Mouse (Mus musculus) cerebellum, postnatal 36 days (tissue): Measurements from ENCODE around the gene Arhgef10l.

Experiments used
- DNase-seq, 2 experiments: peaks; one replicate each; pipeline ENCODE4 v3.0.0; 2021 to 2022; ENCODE audit warnings: mixed read lengths in 2 of 2

Gene Arhgef10l

DNA sequence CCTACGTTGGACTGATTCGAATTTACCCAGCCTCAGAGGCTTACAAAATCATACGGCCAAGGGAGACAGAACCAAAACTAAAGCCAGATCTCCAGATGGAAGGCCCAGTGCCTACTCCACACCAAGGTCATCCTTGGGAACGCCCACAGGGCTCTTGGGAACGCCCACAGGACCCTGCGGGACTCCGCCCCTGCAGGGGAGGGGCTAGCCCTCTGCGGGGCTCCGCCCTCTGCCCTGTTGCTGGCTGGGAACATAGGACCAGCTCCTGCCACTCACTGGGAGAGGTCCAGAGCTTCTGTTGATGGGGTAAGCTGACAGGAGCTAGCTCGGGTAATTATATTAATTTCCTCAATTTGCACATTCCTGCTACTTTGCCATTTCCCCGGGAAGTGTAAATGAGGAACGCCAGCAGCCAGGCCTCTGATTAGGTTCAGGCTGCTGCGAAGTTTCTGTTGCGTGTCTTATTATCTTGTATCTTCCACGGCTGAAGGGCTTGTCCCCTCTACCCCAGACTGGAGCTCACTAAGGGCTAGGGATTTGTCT, 158.6 kb downstream of the Arhgef10l start:
- DNase-seq: no peak

DNA sequence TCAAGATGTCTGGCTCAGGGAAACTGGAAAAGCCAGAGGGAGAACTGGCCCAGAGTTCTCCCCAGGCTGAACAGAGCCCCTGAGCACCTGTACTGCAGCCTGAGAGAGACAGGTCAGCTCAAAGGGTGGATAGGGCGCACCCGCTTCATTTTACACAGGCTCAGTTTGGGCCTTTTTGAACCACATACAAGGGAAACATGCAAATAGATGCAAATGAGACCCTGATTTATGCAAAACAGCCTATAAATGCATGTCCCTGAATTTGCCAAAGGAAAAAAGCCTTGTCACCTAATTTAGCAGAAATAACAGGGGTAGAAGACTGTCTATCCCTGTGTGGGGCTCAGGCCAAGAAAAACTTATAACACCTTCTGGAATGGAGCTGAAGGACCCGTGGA, 160.2 kb downstream of the Arhgef10l start:
- no peak for DNase-seq

DNA sequence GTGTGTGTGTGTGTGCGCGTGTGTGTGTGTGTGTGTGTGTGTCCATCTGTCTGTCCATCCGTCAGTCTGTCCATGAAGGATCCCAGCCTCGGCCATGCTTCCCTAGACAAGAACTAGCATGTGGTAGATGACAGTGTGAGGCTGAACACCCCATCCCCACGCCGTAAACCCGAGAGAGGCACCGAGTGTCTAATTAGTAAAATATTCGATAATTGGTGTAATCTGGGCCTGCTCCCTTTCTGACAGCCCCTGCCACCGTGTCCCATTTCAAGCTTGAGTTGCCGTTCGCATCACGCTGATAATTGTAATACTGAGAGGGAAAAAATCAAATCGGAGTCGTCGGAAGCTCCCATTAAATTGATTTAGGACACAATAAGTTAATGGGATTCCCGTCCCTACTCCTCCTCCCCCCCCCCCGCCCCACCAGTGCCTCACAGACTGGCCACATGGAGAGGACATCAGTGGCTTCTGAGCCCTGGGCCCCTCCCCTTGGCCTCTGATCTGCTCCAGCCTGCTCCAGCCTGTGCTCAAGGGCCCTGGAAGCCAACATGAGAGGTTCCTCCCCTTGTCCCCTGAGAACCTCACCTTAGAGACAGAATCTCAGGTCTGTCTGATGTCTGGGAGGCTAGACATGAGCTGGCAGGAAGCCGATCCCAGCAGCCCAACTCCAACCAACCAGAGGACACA, 160.7 kb downstream of the Arhgef10l start:
- no peak for DNase-seq

DNA sequence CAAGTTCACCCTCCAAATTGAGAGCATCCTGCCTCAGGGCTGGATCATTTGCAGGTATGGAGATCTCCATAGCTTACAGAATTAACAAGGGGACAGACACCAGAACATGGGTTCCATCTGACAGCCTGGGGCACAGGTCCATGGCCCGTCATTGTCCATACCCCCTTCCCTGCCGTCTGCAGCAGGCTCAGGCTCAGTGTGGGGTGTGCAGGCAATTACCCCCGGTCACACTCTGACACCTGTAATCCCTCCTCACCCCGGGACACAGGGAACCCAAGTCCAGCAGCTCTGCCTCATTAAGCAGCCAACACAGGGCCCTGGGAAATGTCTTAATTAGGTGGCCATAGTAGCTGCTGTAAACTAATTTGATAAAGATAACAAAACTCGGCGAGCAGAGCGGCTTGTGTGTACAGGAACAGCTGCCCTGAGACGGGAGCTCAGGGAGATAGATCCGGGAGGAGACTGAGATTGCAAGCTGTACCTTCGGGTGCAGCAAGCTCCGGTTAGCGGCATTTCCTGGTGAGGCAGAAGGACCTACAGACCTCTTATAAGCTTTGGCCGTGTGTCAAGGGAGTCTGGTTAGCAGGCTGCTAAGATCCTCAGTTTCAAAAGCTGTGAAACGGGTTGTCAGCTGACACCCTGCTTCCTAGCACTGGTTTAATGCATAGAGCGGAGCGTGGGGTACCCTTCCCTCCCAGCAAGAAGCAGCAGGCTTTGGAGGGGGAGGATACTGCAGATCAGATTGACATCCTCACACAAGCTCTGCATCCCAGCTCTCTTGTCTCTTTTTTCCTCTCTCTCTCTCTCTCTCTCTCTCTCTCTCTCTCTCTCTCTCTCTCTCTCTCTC, 161.5 kb downstream of the Arhgef10l start:
- DNase-seq: no peak

DNA sequence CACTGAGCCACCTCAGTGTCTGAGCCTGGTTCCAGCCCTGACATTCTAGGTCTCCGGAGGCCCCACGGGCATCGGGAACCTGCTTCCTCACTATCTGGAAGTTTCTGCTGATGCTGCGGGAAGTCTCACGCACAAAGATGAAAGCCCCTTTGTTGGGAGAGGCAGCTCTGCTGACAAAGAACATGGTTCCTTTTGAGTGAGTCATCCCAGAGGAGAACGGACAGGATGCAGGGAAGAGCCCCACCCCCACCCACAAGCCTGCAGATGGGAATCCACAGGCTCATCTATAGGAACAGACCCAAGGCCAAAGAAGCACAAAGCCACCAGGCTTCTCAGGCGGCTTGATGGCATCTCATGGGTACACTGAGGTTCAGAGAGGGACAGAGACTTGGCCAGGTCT, 165.0 kb downstream of the Arhgef10l start:
- DNase-seq: no peak

DNA sequence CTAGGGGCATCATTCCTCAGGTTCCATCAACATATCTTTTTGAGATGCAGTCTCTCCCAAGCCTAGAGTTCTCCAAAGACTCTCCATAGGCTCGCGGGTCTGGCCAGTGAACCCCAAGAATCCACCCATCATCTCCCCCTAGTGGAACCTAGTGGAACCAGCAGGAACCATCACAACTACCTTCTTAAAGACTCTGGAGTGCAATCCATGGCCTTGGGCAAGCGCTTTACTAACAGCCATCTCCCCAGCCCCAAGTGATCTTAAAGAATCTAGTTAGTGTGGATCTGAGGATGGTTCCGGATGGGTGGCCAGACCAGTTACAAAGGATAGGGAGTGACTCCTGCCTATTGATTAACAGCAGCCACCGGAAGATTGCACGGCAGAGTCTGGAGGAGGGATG, 166.2 kb downstream of the Arhgef10l start:
- DNase-seq: no peak

DNA sequence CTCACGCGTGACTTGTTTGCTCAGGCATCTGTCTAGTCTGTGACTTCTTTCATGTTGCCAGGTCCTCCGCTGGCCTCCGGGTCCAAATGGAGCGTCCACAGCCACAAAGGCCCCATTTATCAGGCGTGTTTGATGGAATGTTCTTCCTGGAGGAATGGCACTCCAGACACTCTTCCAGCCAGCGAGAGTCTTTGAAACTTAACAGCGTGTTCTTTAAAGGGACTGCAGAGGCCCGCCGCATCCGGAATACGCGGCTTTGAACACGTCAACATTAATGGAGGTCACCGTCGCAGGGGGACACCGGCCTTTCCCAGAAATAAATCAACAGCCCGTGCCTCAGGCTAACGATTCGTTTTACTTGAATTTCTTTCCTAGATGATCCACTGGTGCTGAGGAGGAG, 168.6 kb downstream of the Arhgef10l start:
- DNase-seq: no peak

DNA sequence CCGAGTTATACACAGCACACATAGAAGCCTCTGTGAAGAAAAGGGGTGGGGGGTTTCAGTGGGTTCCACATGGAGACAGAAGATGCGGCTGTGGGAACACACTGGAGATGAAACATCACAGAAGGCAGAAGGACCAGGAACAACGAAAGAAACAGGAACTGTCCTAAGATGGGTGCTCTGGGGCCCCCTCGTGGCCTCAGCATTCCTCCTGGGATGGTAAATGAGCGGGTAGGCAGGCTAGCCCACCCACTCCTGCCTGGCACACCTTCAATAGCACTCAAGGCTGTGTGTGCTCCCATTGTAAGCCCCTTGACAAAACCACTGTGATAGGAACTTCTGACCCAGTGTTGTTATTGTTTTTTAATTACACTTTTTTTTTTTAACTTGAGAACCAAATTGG, 174.3 kb downstream of the Arhgef10l start:
- DNase-seq: peak; percentile 19 to 21

DNA sequence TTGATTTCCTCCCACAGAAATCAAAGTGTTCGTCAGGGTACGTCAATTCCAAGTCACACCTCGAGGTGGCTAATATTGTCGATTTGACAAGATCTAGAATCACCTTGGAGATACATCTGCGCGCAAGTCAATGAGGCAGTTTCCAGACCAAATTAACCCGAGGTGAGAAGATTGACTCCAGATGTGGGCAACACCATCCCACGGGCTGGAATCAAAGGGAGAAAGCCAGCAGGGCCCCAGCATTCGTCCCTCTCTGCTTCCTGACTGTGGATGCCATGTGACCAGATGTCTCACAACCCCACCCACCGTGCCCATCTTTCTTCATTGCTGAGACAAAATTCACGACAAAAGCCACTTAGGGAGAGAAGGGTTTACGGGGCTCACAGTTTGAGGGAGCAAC, 180.4 kb downstream of the Arhgef10l start:
- DNase-seq: no peak

DNA sequence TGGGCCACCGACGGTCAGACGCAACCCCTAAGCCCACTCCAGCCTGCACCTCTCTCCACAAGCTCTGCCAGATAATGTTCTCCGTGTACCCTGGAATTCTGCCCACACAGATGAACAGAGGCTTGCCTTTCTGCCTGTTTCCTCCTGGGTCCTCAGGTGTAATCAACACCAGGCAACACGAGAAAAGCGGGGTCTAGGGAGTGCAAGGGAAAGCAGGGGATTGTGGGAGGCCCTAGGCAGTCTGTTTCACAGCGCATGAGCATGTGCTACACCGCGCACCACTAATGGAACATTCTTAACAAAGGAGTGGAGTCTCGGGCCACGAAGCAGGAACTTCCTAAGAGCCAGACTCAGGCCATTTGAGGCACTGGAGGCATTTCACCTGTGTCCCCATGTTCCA, 182.7 kb downstream of the Arhgef10l start:
- no peak for DNase-seq

DNA sequence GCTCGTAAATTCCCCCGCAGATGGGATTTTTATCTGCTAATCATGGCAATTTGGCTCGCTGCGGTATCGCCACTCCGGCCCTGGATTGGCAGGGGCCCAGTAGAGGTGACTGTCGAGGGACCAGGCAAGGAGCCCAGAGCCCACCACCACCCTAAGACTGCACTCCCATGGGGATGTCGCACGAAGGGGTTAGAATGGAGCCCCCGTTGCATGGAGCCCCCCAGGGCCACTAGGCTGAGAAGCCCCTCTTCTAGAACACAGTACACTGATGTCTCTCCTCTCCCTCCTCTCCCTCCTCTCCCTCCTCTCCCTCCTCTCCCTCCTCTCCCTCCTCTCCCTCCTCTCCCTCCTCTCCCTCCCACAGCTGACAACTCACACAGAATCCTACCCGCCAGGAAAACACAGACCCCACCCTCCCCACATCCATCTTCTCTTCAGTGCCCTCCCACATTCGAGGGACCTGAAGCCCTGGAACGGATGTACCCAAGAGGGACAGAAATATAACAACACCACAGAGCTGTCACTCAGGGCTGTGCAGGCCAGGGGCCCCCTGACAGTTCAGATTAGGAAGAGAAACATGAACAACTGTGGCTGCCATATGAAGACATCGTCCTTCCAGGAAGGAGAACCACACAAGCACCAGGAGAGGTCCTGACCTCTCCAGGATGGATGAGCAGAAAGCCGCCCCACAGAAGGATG, 185.3 kb downstream of the Arhgef10l start:
- DNase-seq: no peak

DNA sequence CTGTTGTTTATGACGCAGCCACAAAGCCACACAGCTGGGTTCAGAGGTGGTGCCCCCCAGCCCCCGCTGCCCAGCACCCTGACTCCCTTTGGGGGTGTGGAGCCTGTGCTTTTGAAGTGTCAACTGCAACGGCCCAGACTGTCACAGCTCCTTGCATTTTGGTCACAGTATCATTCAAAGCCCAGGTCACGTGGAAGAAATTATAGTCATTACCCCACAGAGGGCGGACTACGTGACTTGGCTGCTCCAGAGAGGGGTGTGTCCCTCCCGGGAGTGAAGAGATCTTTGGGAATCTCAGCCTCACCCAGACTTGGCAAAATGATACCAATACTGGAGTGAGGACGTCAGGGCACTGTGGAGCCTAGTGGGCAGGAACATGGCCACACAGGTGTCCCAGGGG, 190.6 kb downstream of the Arhgef10l start:
- DNase-seq: no peak

DNA sequence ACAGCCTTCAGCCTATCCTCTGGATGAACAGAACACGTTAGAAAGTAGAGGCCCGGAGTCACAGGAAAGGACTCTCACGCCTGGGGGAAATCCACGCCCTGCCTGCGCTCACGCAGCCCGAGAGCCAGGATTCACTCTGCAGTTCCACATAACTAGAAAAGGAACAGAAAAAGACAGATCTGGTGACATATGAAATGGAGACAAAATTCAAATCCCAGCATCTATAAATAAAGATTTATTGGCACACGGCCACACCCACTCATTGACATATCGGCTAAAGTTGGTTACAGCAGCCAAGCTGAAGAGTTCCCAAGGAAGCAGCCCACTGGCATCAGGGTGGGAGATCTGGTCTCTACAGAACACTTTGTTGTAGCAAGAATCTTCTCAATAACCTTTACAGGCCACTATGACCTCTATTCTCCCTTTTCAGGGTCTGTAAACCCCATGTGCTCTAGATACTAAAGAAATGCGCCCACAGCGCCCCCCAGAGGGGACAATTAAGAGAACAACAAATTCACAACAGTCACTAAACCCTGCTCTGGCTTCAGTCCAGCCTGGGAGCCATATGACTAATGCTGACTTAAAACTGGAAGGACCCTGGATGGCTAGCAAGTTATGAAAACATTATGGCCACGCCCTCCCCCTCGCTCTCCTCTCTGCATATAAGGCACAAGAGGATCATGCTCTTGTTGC, 195.9 kb downstream of the Arhgef10l start:
- DNase-seq: peak; percentile 36 to 38

DNA sequence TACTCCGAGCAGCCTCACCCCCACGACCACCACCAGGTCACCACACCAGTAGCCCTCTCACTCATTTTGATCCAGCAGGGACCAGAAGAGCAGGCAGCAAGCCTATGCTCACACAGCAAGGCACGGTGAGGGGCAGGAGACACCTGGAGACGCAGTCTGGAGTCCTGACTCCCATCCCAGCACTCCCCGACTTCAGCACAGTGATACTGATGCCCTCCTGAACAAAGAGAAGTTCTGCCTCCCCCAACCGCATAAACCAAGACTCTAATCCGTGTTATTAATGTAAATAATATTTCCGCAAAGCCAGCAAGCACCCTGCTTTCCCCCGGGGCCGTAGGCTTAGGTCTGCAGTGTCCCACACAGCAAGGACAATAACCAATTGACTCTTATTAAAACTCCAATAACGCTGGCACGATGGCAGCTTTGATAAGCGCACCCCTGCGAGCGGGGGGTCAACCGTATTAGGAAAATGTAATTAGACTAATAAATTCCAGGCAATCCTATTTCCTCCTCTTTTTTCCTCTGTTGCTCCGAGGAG, 198.5 kb downstream of the Arhgef10l start:
- DNase-seq: no peak
